Mouse (Mus musculus): ENCODE results near the gene Hap1.
"Not testable (repeated sequence)": the region's sequence is repeated elsewhere in the genome, so short reads cannot be mapped to it uniquely, and the experiment has no call there.

Gene Hap1

DNA sequence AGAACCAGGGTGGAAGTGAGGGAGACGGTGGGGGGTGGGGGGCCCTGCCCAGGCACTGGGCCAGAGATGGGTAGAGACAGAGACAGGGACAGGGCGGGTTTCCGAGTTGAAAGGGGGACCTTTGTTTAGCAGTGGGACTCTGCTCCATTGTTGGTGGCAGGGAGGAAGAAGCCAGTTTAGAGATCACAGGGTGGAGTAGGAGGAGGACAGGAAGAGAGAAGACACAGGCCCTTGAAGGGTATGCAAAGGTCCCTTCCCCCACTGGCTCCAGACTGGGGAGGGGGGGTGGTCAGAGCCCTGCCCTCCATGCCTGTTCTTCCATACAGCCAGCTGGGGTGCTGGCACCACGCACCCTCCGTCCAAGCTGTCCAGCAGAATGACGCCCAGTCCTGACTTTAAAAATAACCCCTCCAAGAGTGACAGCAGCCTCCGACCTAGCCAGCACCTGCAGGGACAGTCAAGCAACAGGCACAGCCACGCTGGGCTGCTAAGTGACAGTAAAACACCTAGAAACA lies 34.1 kb upstream of the Hap1 start:
- DNase-seq, result peak; percentile 85

DNA sequence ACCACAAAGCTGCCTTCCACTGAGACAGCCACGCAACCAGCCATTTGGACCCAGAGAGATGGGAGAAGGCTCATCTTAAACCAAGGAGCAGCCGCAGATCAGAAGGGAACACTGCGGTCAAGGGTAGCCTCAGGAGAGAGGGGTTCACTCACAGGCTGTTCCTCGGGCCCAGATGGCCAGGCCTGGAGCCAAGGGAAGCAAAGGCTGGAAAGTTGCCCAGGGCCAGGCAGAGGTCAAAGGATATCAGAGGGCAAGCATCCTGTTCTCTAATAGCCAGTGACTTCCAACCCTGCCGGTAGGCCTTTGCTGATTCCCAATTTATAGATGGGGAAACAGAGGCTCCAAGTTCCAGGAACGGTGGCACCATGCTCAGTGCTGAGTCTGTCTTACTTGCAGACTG lies 32.7 kb upstream of the Hap1 start:
- DNase-seq, result peak; percentile 67

DNA sequence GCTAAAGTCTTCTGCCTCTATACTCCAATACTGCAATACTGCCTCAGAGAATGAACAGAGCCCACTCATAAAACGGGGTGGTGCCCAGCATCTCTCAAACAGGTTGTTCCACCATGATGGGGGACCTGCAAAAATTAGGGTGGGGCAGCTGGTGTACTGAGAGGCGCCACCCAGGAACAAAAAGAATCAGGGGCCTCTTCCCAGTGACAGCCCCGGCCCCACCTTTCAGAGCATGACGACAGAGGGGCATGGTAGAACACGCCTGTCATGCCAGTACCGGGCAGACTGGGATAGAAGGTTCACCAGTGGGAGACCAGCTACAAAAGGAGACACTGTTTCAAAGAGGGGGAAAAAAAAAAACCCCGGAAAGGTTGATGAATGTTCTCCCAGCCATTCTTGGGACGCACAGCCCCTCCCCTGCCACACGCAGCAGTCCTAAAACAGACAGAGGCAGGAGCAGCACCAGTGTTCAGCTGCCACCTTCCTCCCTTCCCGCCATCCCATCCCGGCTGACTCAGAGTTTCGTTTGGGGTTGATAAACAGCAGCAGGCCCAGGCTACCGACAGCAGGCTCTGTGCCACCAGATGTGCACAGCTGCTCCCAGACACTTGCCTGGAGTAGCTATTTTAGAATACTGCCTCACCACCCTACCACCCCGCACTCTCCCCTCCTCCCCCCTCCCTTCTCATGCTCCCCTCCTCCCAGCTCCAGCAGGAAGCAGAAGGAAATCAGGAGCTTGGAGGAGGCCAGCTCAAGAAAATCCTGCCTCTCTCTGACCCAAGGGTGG lies 31.9 kb upstream of the Hap1 start:
- DNase-seq, result no peak

DNA sequence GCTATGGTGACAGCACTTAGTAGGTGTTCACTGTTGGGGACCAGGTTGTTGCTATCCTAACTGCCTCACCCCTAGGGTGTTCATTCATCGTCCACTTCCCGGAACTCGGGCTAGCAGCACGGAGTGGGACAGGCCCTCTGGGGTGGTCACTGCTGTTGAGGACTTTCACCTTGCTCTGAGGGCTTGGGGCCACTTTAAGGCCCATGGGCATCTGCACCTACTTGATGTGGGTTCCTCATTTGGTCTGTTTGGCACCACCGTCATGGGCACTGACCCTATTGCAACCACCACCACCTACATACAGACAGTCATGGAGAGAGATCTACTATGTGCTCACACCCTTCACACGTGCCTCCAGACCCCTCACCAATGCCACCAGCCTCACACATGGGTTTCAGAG lies 31.2 kb upstream of the Hap1 start:
- DNase-seq, result no peak

DNA sequence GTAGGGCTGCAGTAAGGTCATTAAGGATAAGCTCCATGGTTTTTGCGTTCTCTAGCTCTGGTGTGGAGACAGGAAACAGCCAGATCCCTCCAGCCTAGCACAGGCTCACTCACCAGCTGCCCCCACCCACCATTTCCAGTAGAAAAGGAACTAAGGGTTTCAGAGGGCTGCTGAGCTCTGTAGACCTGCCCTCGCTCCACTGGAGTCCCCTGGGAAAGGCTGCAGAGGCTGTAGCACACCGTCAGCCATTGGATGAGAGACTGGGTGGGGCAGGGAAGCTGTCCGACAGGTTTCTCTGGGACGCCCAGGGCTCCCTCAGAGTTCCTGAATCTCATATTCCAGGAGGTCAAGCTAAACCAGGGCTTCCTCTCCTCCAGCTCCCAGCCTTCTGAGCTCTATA lies 30.7 kb upstream of the Hap1 start:
- no peak for DNase-seq

DNA sequence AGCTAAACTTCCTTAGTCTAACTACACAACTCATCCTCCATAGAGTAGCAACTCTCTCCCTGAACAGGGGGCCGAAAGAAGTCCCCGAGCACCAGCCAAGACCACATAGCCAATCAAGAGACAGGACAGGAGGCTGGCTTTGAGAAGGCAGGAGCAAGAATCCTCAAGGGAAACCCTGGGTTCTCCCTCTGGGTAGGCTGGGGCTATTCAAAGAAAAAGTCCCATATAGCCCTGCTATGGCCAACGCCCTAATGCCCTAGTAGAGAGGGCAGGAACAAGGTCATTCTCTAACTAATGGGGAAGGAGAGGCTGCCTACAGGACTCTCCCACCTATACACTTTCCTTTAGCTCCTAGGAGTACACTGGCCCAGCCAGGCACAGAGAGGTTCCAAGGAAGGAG lies 29.1 kb upstream of the Hap1 start:
- no peak for DNase-seq

DNA sequence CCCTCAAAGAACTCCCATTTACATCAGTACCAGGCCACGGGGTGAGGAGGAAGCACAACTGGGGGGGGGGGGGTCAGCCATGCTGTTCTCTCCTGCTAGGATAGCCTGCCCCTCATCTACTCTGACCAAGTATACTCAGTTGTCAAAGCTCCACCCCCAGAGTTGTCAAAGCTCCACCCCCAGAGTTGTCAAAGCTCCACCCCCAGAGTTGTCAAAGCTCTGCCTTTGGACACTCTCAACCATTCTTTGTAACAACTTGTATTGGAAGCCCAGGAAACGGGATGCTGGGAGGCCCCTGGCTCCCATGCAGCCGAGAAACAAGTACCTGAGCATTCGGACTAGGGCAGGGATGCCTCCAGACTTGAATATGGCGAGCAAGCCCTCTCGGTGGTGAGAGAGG lies 26.8 kb upstream of the Hap1 start:
- DNase-seq, result no peak

DNA sequence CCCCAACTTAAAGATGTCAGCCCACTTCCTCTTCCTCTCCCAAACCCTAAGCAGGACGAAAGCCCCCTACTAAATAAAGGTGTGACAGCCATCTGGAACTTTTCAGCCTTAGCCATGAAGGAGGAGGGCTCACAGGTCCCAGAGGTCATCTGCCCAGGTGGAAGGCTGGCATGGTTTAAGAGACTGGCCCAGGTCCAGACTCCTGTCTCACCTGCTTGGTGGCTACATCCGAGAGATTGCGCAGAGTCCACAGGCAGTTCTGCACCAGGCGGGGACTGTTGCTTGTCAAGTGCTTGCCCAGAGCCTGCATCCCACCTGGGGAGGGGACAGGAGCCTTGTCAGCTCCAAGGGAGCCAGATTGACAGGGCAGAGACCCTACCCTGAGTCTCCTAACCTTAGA lies 23.4 kb upstream of the Hap1 start:
- no peak for DNase-seq

DNA sequence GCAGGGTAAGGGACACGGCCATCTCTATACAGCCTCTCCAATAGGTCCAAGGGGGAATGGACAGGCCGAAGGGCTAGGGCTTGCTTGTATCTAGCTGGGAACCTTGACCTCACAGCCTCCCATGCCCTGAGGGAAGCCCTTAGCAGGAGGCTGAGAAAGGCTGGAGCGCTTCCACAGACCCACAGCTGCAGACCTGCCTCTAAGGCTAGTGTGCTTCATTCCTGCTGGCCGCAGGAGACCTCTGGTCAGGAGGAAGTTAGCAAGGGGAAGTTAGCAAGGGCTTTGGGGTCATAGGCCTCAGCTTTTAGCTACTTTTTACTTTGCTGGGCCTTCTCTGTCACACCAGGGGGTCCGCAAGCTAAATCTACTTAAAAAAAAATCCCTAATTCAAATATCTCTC lies 22.5 kb upstream of the Hap1 start:
- DNase-seq, result no peak

DNA sequence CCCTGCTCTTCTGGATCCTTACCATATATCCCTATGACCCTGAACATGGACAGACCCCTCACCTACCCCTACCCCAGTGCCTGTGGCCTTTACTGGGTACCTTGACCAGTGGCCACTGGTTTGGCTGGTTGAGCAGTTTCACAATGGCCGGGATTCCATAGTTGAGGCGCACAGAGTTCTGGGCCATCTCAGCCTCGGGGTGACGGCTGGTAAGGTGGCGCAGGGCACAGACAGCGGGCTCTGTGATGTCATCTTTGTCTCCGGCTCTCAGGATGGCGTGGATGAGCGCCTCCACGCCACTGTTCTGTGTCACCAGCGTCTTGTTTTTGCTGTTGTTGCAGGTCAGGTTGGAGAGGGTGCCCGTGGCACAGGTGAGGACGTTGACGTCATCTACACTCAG lies 22.1 kb upstream of the Hap1 start:
- DNase-seq, result no peak

DNA sequence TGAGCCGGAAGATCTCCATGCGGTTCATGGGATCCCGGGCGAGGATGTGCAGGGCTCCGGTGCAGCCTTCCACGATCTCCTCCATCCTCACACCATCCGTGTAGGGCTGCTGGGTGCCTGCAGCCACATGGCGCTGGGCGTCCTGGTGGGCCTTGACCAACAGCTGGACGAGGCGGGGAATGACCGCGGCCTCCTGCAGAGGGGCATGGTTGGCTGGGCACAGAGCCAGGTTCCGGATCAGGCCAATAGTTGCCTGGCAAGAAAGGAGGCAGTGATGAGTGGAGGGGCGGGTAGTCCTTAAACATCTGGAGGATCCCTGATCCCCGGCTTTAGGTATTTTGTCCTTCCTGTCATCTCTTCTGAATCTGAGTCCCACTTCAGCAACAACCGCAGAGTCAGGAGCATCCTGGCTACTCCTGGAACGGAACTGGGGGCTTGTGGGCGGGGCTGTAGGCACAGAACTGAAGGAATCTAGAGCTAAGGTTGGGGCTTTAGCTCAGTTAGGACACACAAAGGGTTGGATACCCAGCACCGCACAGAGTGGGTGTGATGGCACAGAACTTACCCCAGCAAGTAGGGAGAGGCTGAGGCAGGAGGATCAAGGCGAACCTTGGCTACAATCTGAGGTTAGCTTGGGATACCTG lies 20.9 kb upstream of the Hap1 start:
- DNase-seq, result no peak

DNA sequence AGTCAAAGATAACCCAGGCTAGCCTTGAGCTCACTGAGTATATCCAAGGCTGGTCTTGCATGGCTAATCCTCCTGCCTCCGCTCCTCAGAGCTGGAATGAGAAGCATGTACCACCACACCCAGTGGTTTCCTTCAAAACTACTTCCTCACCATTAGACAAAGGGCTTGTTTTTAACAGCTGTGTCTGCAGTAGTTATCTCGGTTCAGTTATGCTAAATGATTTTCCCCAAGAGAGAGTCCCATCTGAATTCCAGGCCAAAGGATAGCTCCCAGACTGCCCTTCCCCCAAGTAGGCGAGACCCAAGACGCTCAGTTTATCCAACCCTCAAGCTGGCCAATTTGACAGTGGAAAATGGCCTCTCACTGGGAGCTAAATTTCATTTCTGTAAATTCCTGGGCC lies 20.1 kb upstream of the Hap1 start:
- DNase-seq, result no peak

DNA sequence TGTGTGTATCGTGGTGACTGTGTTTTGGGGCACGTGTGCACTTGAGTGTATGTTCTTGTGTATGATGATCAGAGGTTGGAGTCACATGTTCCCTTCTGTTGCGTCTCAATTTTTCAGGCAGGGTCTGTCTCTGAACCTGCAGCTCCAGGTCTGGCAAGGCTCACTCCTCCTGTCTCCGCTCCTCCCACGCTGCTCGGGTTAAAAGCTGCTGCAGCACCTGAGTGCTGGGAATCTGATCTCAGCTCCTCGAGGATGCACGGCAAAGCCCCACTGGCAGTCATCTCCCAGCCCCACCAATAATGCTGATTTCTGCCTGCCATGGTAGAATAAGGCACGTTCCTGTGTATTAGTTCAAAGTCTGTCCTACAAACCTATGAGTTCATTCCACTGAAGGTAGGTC lies 19.2 kb upstream of the Hap1 start:
- DNase-seq, result no peak

DNA sequence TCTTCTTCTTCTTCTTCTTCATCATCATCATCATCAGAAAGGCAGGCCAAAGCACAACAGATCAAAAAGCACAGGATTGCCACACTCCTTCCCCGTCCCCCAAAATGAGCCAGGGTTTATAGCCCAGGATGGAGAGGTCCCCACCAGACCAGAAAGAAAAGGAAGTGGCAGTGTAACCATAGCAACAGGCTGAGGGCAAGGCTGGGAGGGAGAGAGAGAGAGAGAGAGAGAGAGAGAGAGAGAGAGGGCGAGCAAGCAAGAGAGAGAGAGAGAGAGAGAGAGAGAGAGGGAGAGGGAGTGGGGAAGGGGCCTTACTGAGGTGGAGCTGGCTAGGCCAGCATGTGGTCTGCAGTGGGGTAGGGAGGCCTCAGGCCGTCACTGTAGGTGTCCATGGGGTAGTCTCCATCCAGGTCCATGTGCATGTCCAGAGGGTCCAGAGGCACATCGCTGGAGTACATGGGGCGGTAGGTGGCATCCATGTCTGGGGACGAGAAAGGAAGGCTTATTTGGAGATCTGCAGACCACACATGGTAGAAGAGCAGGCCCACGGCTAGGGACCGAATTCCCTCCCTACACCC lies 16.1 kb upstream of the Hap1 start:
- DNase-seq, result no peak

DNA sequence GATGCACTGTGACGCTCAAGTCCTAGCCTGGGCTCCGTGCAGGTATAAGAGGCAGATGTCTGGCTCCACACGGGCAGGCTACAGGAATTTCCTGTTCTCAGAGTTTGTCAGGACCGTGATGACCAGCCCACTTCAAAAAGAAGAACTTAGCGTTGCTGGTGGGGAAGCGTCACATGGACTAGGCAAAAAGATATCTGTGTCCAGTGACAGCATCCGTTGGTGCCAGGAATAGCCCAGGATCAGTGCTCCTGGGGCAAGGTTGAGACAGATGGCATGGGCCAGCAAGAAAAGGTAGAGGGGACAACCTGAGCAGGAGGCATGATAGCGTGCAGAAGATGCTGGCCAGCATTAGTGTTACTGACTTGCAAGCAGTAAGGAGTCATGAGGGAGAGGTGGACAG lies 13.9 kb upstream of the Hap1 start:
- DNase-seq, result no peak

DNA sequence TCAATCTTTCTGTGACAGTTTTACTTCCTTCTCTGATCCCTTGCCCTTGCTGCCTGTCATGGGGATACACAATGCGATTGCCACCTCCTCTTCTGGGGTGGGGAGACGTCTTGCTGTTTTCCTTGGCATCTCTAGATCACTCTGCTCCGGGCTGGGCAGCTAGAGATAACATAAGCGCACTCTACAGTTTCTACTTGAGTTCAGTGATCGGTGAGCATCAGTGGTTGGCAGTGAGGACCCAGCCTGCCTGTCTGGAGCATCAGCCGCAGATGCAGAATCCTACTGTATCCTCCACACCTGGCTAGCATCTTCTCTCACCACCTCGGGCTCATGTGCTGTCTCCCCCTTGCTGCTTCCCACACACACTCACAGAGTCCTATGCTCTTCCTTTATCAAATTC lies 13.2 kb upstream of the Hap1 start:
- DNase-seq, result no peak

DNA sequence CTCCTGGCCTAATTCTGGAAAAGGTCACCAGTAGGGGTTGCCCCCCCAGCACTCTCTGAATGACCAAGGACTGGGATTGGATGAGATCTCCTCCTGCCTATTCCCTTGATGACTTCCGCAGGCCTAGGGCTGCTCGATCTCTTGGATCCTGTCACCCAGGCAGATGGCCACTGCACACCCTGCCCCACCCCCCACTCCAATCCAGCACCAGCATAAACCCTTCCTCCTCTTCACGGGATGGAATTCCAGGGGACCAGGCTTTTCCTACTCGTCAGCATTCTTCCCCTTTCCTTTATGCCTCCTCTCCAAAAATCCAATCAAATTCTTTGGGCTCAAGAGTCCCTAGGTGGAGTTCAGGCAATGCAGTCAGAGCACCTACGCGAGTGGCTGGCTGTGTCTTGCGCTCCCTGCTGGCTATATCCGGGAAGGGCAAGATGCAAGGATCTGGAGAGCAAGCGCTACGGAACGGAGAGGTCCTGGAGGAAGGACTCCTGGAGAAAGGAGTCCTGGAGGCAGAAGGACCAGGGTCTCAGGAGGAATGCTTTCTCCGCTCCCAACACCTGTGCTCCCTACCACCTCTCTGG lies 7.1 kb upstream of the Hap1 start:
- peak; percentile 74 for DNase-seq

DNA sequence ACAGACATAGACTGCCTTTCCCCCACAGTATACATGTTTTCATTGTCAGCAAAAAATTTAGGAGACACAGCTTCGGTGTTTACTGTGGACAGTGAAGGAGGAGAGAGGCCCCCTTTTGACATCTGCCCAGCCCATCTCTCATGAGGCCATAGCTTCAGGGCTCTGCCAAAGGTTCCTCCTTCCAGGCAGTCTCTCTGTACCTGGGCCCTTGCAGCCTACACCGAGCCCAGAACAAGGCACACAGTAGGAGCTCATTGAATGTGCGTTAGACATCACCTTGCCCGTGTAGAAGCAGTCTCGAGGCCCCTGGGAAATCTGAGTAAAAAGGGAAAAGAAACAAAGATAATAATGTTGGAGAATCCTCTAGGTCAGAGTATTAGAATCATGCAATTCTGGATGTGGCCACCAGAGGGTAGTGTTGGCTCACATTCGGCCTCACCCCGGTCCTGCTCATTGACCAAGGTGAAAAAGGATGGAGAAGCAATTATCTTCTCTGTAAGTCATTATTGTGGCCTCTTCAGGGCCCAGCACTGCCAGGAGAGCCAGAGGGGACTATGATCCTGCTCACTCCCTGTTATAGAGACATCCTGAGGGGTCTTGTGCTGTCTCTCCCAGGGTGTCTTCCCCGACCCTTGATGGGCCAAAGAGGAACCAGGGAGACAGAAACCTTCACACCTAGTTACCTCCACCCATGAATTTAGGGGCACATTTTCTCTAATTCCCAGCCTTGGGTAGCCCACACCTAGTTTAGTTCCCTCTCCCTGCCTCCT lies 6.5 kb upstream of the Hap1 start:
- peak; percentile 80 for DNase-seq

DNA sequence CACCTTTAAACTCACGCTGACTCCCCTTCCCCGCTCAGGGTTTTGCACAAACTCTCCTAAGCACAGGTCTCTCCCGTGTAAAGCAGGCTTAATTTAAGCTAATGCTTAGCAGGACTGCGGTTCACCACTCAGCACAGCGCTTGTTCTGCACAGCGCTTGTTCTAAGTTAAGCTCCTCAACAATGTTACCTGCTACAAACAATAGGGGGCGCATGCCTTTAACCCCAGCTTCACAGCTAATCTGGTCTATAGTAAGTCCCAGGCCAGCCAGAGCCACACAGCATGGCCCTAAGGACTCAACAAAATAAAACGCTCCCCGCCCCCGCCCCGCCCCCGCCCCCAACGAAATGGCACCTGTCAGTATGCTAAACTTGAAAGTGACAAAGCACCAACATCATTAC lies 5.1 kb upstream of the Hap1 start:
- DNase-seq, result not testable (repeated sequence)

DNA sequence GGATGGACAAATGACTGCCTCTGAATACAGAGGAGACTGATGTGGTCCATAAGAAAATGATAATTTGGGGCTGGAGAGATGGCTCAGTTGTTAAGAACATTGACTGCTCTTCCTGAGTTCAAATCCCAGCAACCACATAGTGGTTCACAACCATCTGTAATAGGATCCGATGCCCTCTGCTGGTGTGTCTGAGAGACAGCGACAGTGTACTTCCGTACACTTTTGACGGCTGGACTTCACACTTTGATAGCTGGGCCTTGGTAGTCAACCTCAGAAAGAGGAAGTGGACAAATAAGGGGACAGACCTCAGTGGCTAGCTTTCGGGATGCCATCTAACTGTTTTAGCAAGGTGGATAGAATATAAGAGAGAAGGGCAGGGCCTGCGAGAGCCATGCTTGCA lies 4.2 kb upstream of the Hap1 start:
- no peak for DNase-seq

DNA sequence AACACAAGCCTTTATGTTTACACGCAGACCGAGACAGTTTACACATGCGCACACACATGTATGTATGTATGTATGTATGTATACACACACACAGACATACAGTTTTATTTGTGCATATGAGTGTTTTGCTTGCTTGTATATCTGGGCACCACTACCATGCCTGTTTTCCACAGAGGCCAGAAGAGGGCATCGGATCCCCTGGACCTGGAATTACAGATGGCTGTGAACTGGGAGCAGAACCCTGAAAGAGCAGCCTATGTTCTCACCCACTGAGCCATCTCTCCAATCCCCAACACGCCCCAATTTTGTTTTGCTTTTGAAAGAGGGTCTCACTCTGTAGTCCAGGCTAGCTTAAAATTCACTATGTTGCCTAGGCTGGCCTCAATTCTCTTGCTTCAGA lies 1.5 kb upstream of the Hap1 start:
- DNase-seq, result peak; percentile 22

DNA sequence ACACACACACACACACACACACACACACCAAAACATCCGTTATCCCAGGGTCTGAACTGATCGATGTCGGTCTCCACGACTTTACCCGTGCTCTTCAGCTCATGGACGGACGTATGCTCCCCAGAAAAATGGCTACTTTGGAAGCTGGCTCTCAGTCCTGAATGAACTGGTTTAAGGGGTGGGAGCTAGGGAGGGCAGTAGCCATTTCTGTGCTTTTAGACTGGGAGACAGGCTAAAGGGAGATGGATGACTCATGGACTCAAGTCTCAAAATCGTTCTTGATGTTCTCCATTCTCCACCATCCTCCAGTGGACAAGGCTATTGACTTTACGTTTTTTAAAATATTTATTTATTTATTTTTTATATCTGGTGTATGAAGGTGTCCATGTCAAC lies 887 bp upstream of the Hap1 start:
- no peak for DNase-seq

Measured in cerebellum, adult 11 months (tissue).